Mouse (Mus musculus) right cerebral cortex, postnatal 36 days (tissue): Measurements from ENCODE around the gene Olfr726.

Experiments used
- DNase-seq, 2 experiments: peaks; one replicate each; pipeline ENCODE4 v3.0.0; 2022; ENCODE audit warnings: low spot score in 2 of 2, mixed read lengths in 1 of 2

Olfr726 gene

DNA sequence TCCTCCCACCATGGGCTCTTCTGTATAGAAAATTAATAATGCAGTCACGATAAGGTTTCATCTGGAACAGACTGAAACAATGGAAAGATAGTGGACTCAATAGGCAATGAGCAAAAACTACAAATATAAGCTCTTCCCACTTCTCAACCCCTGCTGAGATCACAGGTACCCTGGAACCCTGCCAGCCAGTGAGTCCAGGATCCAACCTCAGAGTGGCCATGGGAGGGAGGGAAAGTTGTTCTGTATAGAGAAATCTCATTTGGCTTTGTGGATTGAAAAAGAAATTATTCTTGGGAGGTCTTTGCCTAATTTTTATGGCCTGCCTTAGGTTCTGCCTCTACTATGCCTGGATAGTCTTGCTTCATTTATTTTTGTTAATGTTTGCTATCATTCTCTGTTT, at the start of gene Olfr726:
TSS of gene Olfr726 (minus strand) at position 101 of the 400 bp plus-strand sequence.
- DNase-seq = no peak

DNA sequence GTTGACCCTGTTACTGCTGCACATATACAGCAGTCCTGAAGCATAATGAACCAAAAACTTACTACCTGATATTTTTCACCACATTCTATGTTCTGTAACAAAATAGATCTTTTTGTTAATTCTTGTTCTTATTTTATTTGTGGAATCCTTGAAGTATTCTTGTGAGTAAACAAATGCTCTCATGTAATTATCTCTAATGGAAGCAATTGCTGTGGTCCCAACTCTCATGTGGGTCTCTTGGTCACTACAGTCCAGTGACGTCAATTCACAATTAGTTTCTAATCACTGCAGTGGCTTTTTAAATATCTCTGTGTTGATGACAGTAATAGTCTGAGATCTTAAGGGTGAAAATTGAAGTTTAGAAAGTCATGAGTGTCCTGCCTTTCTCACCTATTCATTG, 32.1 kb upstream of the Olfr726 start, which contains the start of gene Olfr727:
TSS of gene Olfr727 (plus strand) at position 301 of the 400 bp plus-strand sequence.
- no peak for DNase-seq

DNA sequence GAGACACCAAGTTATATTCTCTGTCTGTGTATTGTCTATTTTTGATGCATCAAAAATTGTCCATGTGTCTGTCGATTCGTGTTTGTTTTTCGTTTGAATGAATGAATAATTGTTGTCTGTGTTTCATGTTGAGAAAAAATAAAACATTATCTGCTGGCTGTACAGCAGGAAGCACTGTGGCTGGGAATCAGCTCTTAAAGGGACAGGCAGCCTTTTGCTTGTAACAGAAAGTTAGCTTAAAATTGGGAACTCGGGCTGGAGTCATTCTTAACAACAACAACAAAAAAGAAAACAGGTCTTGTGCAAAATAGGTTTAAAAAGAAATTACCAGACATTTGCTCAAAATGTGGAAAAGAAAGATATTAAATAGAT, 28.0 kb downstream of the Olfr726 start:
- DNase-seq = no peak

DNA sequence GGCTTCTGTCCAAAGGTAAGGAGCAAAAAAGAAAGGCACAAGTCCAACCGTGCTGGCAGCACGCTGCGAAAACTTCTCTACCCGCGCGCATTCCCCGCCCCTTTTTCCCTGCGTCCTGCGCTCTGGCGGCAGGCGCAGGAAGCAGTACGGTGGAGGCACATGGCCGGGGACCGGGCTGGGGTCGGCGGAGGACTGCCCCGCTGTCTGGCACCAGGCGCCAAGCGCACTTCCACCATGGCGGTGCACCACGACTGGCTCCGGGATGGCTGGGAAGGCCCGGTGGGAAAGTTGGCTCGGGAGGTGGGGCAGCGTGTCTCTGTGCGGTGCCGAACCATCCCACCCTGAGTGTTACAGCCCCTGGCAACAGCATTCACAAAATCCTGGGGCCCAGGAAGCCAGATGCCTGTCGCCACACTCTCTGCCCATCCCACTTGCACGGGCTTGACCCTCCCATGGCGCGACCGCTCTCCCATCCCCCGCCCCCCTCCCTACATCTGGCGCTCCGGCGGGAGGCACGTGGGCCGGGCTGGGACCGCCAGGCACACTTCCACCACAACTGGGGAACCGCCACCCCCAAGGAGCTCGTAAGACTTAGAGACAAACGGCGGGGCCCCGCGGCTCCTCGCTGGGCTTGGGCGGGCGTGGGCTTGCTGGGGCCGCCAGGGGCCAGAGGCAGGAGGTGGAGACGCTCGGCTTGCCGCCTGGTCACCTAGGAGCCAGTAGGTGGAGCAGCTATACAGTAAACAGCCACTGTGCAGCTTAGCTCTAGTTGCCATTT, 28.6 kb downstream of the Olfr726 start:
- DNase-seq = peak; percentile 26 to 29

DNA sequence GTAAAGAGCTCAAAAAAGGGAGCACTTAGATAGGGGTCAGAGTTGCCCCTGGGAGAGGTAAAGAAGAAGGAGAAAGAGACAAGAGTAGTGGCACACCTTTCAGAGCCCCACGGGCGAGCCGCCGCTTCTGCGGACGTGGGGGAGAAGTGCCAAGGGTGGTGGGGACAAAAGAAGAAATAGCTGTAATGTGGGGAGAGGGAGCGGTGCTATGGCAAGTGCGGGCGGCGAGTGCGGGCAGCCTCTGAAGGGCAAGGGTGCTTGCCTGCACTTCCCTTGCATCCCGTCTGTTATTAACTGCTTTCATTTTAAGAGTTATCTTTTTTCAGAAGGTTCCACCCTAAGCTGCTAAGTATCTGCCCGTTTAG, 29.2 kb downstream of the Olfr726 start:
- no peak for DNase-seq

DNA sequence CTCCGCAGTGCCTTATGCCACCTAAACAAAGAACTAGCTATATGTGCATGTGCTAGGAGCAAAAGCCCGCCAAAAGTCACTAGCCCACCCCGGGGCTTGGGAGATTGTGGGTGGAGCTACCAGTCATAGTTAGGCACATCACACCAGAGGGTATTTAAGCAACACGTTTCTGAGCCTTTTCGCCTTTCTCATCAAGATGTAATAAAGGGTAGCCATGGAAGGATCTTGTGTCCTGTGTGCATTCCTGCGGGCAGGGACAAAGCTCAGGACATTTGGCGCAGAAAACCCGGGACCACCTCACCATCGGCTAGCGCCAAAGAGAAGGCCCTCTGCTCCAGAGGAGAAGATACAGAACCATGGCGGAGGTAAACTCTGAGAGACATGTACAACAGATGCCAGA, 29.6 kb downstream of the Olfr726 start:
- DNase-seq = no peak

DNA sequence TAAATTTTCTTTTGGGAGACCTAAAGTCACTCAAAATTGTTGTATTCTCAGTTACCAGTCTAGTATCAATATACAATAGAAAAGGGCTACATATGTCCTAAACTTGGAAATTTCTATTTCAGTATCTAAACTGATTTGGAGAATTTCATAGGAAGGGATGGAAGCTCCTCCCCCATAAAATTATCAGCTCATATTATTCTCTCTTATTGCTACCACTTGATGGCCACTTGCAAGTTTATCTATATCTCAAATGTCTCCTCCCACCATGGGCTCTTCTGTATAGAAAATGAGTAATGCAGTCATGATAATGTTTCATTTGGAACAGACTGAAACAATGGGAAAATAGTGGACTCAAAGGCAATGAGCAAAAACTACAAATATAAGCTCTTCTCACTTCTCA, 50.5 kb downstream of the Olfr726 start, which contains the start of gene Olfr725:
TSS of gene Olfr725 (minus strand) at position 101 of the 400 bp plus-strand sequence.
- no peak for DNase-seq
